Mouse (Mus musculus): ENCODE data around the gene 4430402I18Rik.
A peak's percentile ranks its signal among the peaks of the same experiment; 100 is the strongest.

4430402I18Rik gene

GRCm38 (mm10) chr19:28968178-28968577 lies 578 bp upstream of the 4430402I18Rik start:
- DNase-seq (ENCODE audit: low spot score in 2 of 2), result no peak

- DNase-seq (ENCODE audit: low spot score in 2 of 2), result no peak
Observed at GRCm38 (mm10) chr19:28964552-28964903, 3.1 kb downstream of the 4430402I18Rik start.

GRCm38 (mm10) chr19:28963842-28964551 lies 3.6 kb downstream of the 4430402I18Rik start, which contains the start of gene Plpp6:
Gene Plpp6, plus strand, starts transcription at chr19:28963953.
- DNase-seq (ENCODE audit: low spot score in 2 of 2), result peak; percentile 70 to 78

- no peak for DNase-seq (ENCODE audit: low spot score in 2 of 2)
Observed at GRCm38 (mm10) chr19:28963513-28963841, 4.1 kb downstream of the 4430402I18Rik start.

GRCm38 (mm10) chr19:28963113-28963512 lies 4.5 kb downstream of the 4430402I18Rik start:
- DNase-seq (ENCODE audit: low spot score in 2 of 2), result no peak

GRCm38 (mm10) chr19:28951251-28951650 lies 16.3 kb downstream of the 4430402I18Rik start:
- DNase-seq (ENCODE audit: low spot score in 2 of 2), result no peak

GRCm38 (mm10) chr19:28947311-28947710 lies 20.3 kb downstream of the 4430402I18Rik start:
- DNase-seq (ENCODE audit: low spot score in 2 of 2), result no peak

- no peak for DNase-seq (ENCODE audit: low spot score in 2 of 2)
Observed at GRCm38 (mm10) chr19:28946782-28947181, 20.8 kb downstream of the 4430402I18Rik start.

- no peak for DNase-seq (ENCODE audit: low spot score in 2 of 2)
Observed at GRCm38 (mm10) chr19:28941271-28941670, 26.3 kb downstream of the 4430402I18Rik start.

GRCm38 (mm10) chr19:28940135-28940874 lies 27.3 kb downstream of the 4430402I18Rik start:
- DNase-seq (ENCODE audit: low spot score in 2 of 2), result no peak

GRCm38 (mm10) chr19:28934897-28935296 lies 32.7 kb downstream of the 4430402I18Rik start:
- DNase-seq (ENCODE audit: low spot score in 2 of 2), result no peak

GRCm38 (mm10) chr19:28929034-28929433 lies 38.6 kb downstream of the 4430402I18Rik start:
- no peak for DNase-seq (ENCODE audit: low spot score in 2 of 2)

GRCm38 (mm10) chr19:28927396-28927795 lies 40.2 kb downstream of the 4430402I18Rik start:
- DNase-seq (ENCODE audit: low spot score in 2 of 2), result no peak

GRCm38 (mm10) chr19:28926366-28926765 lies 41.2 kb downstream of the 4430402I18Rik start:
- no peak for DNase-seq (ENCODE audit: low spot score in 2 of 2)

- no peak for DNase-seq (ENCODE audit: low spot score in 2 of 2)
Observed at GRCm38 (mm10) chr19:28917839-28918238, 49.8 kb downstream of the 4430402I18Rik start.

GRCm38 (mm10) chr19:28916492-28916891 lies 51.1 kb downstream of the 4430402I18Rik start:
- no peak for DNase-seq (ENCODE audit: low spot score in 2 of 2)

GRCm38 (mm10) chr19:28915602-28916250 lies 51.9 kb downstream of the 4430402I18Rik start:
- DNase-seq (ENCODE audit: low spot score in 2 of 2), result no peak

- no peak for DNase-seq (ENCODE audit: low spot score in 2 of 2)
Observed at GRCm38 (mm10) chr19:28914598-28914997, 53.0 kb downstream of the 4430402I18Rik start.

GRCm38 (mm10) chr19:28908693-28909092 lies 58.9 kb downstream of the 4430402I18Rik start:
- no peak for DNase-seq (ENCODE audit: low spot score in 2 of 2)

- no peak for DNase-seq (ENCODE audit: low spot score in 2 of 2)
Observed at GRCm38 (mm10) chr19:28908186-28908585, 59.4 kb downstream of the 4430402I18Rik start.

GRCm38 (mm10) chr19:28903536-28904119 lies 64.0 kb downstream of the 4430402I18Rik start:
- no peak for DNase-seq (ENCODE audit: low spot score in 2 of 2)

- no peak for DNase-seq (ENCODE audit: low spot score in 2 of 2)
Observed at GRCm38 (mm10) chr19:28902806-28903205, 64.8 kb downstream of the 4430402I18Rik start.

Measured in frontal cortex, postnatal 10 days (tissue).